Mouse (Mus musculus): ENCODE results near the gene Nuak2. TPM values are rescaled to one million over a fixed set of nuclear protein-coding genes. Genes with fewer than 3 reads are reported as not detected.

Gene Nuak2
- polyA plus RNA-seq, 1 experiment from 2014 or later = 15.9 TPM

GRCm38 (mm10) chr1:132364896-132365557 lies 49.1 kb downstream of the Nuak2 start:
- H3K27ac ChIP-seq (replicated peaks) = 0 out of 2 replicates have a peak overlapping the region, but pooled peaks have one; percentile 2
- no peaks in the 10 kb centered on the region for H3K27me3 ChIP-seq
- H3K4me1 ChIP-seq = peaks cover 7% of the 10 kb centered on the region; the same call in 1 of the 2 replicates
- H3K4me2 ChIP-seq (replicated peaks) = no peak overlapping the region
- H3K9me3 ChIP-seq = no peaks in the 10 kb centered on the region
- H3K4me3 ChIP-seq = no peak overlapping the region
- no peak overlapping the region for H3K9ac ChIP-seq (replicated peaks)
- ATAC-seq (replicated peaks) = no peak
- H3K36me3 ChIP-seq = peaks cover 16% of the 10 kb centered on the region
- WGBS = 87% methylated on average over 7 of the region's 7 CpGs

GRCm38 (mm10) chr1:132365645-132366044 lies 49.7 kb downstream of the Nuak2 start:
- Histone ChIP-seq H3K9ac (replicated peaks) (no peak overlapping the region), H3K4me1 (peaks cover 12% of the 10 kb centered on the region), H3K27me3 (no peaks in the 10 kb centered on the region), H3K4me2 (replicated peaks) (no peak overlapping the region), H3K27ac (replicated peaks) (no peak overlapping the region), H3K9me3 (no peaks in the 10 kb centered on the region), H3K36me3 (peaks cover 12% of the 10 kb centered on the region; the same call in 1 of the 2 replicates), H3K4me3 (no peak overlapping the region)
- WGBS = 47% methylated on average over 4 of the region's 4 CpGs
- ATAC-seq (replicated peaks) = no peak

- 50% methylated on average over 8 of the region's 8 CpGs for WGBS
- H3K4me2 ChIP-seq (replicated peaks) = no peak overlapping the region
- no peak for ATAC-seq (replicated peaks)
- H3K36me3 ChIP-seq = 0 out of 2 replicates have a peak, but pooled peaks cover 8% of the 10 kb centered on the region
- H3K27me3 ChIP-seq = no peaks in the 10 kb centered on the region
- no peak overlapping the region for H3K27ac ChIP-seq (replicated peaks)
- H3K9me3 ChIP-seq = no peaks in the 10 kb centered on the region
- H3K4me3 ChIP-seq = no peak overlapping the region
- peaks cover 18% of the 10 kb centered on the region for H3K4me1 ChIP-seq
- H3K9ac ChIP-seq (replicated peaks) = no peak overlapping the region
Measured at GRCm38 (mm10) chr1:132366235-132366634, 50.3 kb downstream of the Nuak2 start.

- WGBS = 70% methylated on average over 6 of the region's 6 CpGs
- no peak overlapping the region for H3K27ac ChIP-seq (replicated peaks)
Measured at GRCm38 (mm10) chr1:132366937-132367336, 51.0 kb downstream of the Nuak2 start.

GRCm38 (mm10) chr1:132367692-132368506 lies 52.0 kb downstream of the Nuak2 start:
- Histone ChIP-seq H3K9ac (replicated peaks) (no peak overlapping the region), H3K27me3 (no peaks in the 10 kb centered on the region), H3K36me3 (0 out of 2 replicates have a peak, but pooled peaks cover 2% of the 10 kb centered on the region), H3K4me3 (no peak overlapping the region), H3K9me3 (no peaks in the 10 kb centered on the region), H3K4me1 (peaks cover 35% of the 10 kb centered on the region), H3K4me2 (replicated peaks) (no peak overlapping the region), H3K27ac (replicated peaks) (no peak overlapping the region)
- ATAC-seq (replicated peaks) = peak; percentile 73
- WGBS = 32% methylated on average over 7 of the region's 7 CpGs

More at GRCm38 (mm10) chr1:132366937-132367336, 51.0 kb downstream of the Nuak2 start:
- Histone ChIP-seq H3K4me1 (peaks cover 25% of the 10 kb centered on the region), H3K36me3 (0 out of 2 replicates have a peak, but pooled peaks cover 7% of the 10 kb centered on the region), H3K4me2 (replicated peaks) (no peak overlapping the region), H3K9me3 (no peaks in the 10 kb centered on the region), H3K27me3 (no peaks in the 10 kb centered on the region), H3K4me3 (no peak overlapping the region), H3K9ac (replicated peaks) (no peak overlapping the region)
- ATAC-seq (replicated peaks) = no peak

GRCm38 (mm10) chr1:132370681-132371173 lies 54.8 kb downstream of the Nuak2 start:
- 0 out of 2 replicates have a peak, but pooled peaks cover 2% of the 10 kb centered on the region for H3K36me3 ChIP-seq
- H3K9me3 ChIP-seq = no peaks in the 10 kb centered on the region
- no peak overlapping the region for H3K4me3 ChIP-seq
- no peak overlapping the region for H3K4me2 ChIP-seq (replicated peaks)
- H3K27me3 ChIP-seq = no peaks in the 10 kb centered on the region
- H3K4me1 ChIP-seq = peaks cover 63% of the 10 kb centered on the region
- WGBS = 82% methylated on average over 9 of the region's 9 CpGs
- ATAC-seq (replicated peaks) = no peak
- peak overlapping the region; percentile 29 for H3K27ac ChIP-seq (replicated peaks)
- H3K9ac ChIP-seq (replicated peaks) = no peak overlapping the region

GRCm38 (mm10) chr1:132371298-132372081 lies 55.6 kb downstream of the Nuak2 start:
- no peak overlapping the region for H3K9ac ChIP-seq (replicated peaks)
- 47% methylated on average over 8 of the region's 8 CpGs for WGBS
- 0 out of 2 replicates have a peak, but pooled peaks cover 2% of the 10 kb centered on the region for H3K36me3 ChIP-seq
- peak overlapping the region; percentile 29 for H3K27ac ChIP-seq (replicated peaks)
- H3K27me3 ChIP-seq = no peaks in the 10 kb centered on the region
- peaks cover 69% of the 10 kb centered on the region for H3K4me1 ChIP-seq
- no peak overlapping the region for H3K4me2 ChIP-seq (replicated peaks)
- no peaks in the 10 kb centered on the region for H3K9me3 ChIP-seq
- ATAC-seq (replicated peaks) = no peak
- no peak overlapping the region for H3K4me3 ChIP-seq

GRCm38 (mm10) chr1:132372354-132372753 lies 56.4 kb downstream of the Nuak2 start:
- H3K9ac ChIP-seq (replicated peaks) = no peak overlapping the region
- H3K36me3 ChIP-seq = 0 out of 2 replicates have a peak, but pooled peaks cover 2% of the 10 kb centered on the region
- no peaks in the 10 kb centered on the region for H3K27me3 ChIP-seq
- 66% methylated on average over 5 of the region's 5 CpGs for WGBS
- H3K4me3 ChIP-seq = no peak overlapping the region
- H3K9me3 ChIP-seq = no peaks in the 10 kb centered on the region
- ATAC-seq (replicated peaks) = no peak
- peaks cover 73% of the 10 kb centered on the region for H3K4me1 ChIP-seq
- H3K4me2 ChIP-seq (replicated peaks) = no peak overlapping the region
- H3K27ac ChIP-seq (replicated peaks) = peak overlapping the region; percentile 29; the same call in 1 of the 2 replicates

- Histone ChIP-seq H3K9ac (replicated peaks) (no peak overlapping the region), H3K27ac (replicated peaks) (0 out of 2 replicates have a peak overlapping the region, but pooled peaks have one; percentile 29), H3K4me3 (no peak overlapping the region), H3K9me3 (no peaks in the 10 kb centered on the region), H3K27me3 (no peaks in the 10 kb centered on the region), H3K4me1 (peaks cover 70% of the 10 kb centered on the region), H3K36me3 (0 out of 2 replicates have a peak, but pooled peaks cover 2% of the 10 kb centered on the region), H3K4me2 (replicated peaks) (no peak overlapping the region)
- no peak for ATAC-seq (replicated peaks)
- 91% methylated on average over 6 of the region's 6 CpGs for WGBS
Measured at GRCm38 (mm10) chr1:132372896-132373534, 57.1 kb downstream of the Nuak2 start.

- H3K27ac ChIP-seq (replicated peaks) = peak overlapping the region; percentile 64
- H3K4me3 ChIP-seq = no peak overlapping the region
- no peak overlapping the region for H3K9ac ChIP-seq (replicated peaks)
- peaks cover 69% of the 10 kb centered on the region for H3K4me1 ChIP-seq
- H3K36me3 ChIP-seq = 0 out of 2 replicates have a peak, but pooled peaks cover 10% of the 10 kb centered on the region
- no peaks in the 10 kb centered on the region for H3K9me3 ChIP-seq
- H3K27me3 ChIP-seq = no peaks in the 10 kb centered on the region
- ATAC-seq (replicated peaks) = peak; percentile 62
- 0 out of 2 replicates have a peak overlapping the region, but pooled peaks have one; percentile 2 for H3K4me2 ChIP-seq (replicated peaks)
- 33% methylated on average over 5 of the region's 5 CpGs for WGBS
Measured at GRCm38 (mm10) chr1:132374140-132374872, 58.4 kb downstream of the Nuak2 start.

All from forebrain, embryonic 15.5 days (tissue).